Mouse (Mus musculus) midbrain, postnatal 0 days (tissue): ENCODE results near the gene Eea1. TPM values are rescaled to one million over a fixed set of nuclear protein-coding genes. Genes with fewer than 3 reads are reported as not detected.

Experiments used
- ATAC-seq: fragments of 200-750 bp; cut with Nextera tagmentation; 2 replicates; pipeline ENCODE4 v1.8.0; 2017; ENCODE audit warnings: moderate number of reproducible peaks, mild to moderate bottlenecking, moderate TSS enrichment, moderate library complexity; ENCODE audit not compliant: low FRiP score
- DNase-seq: peaks from one replicate; pipeline ENCODE4 v3.0.0-alpha.2; 2015; ENCODE audit warnings: low spot score
- H3K27ac ChIP-seq: fragments of 300-500 bp; sonication (generic); 2 replicates; pipeline ENCODE4 v1.5.1; 2014; ENCODE audit warnings: low read depth, mild to moderate bottlenecking, low read length, mixed read lengths
- H3K27me3 ChIP-seq: fragments of 300-500 bp; sonication (generic); 2 replicates; pipeline ENCODE4 v1.6.1; 2014; ENCODE audit warnings: low read length, control low read depth, mixed read lengths; ENCODE audit not compliant: insufficient read depth
- H3K36me3 ChIP-seq: fragments of 300-500 bp; sonication (generic); 2 replicates; pipeline ENCODE4 v1.6.1; 2014; ENCODE audit warnings: low read length, control low read depth, mixed read lengths; ENCODE audit not compliant: insufficient read depth
- H3K4me1 ChIP-seq: fragments of 300-500 bp; sonication (generic); 2 replicates; pipeline ENCODE4 v1.6.1; 2014; ENCODE audit warnings: mild to moderate bottlenecking, control low read depth, antibody characterized with exemption, low read length, mixed read lengths; ENCODE audit not compliant: insufficient read depth
- H3K4me2 ChIP-seq: fragments of 300-500 bp; sonication (generic); 2 replicates; pipeline ENCODE4 v1.6.1; 2014; ENCODE audit warnings: low read depth, mild to moderate bottlenecking, low read length, mixed read lengths; ENCODE audit not compliant: poor library complexity, severe bottlenecking
- H3K4me3 ChIP-seq: fragments of 300-500 bp; sonication (generic); 2 replicates; pipeline ENCODE4 v1.5.1; 2014; ENCODE audit warnings: low read depth, mild to moderate bottlenecking, low read length, moderate library complexity
- H3K9ac ChIP-seq: fragments of 300-500 bp; sonication (generic); replicated peaks from 2 replicates; pipeline ENCODE4 v1.6.1; 2014; ENCODE audit warnings: mild to moderate bottlenecking, low read length, moderate library complexity, mixed read lengths; ENCODE audit not compliant: poor library complexity, severe bottlenecking
- H3K9me3 ChIP-seq: fragments of 300-500 bp; sonication (generic); 2 replicates; pipeline ENCODE4 v1.6.1; 2016; ENCODE audit warnings: low read length, control low read depth
- CTCF ChIP-seq: IDR thresholded peaks from 2 replicates; pipeline ENCODE4 v1.5.1; 2016; ENCODE audit warnings: antibody characterized with exemption, mild to moderate bottlenecking
- WGBS: fragments of 180-500 bp; shearing (Covaris S2); extraction: QIAGEN DNeasy Blood & Tissue Kit; methylation state at CpG from one replicate; pipeline ENCODE4 v1.1.7; 2014; 5-methylcytosine and 5-hydroxymethylcytosine counted together
- polyA plus RNA-seq: library from polyadenylated mRNA; unstranded; fragments of >200 nt; fragmentation: Nextera tagmentation; extraction: Ambion mirVana; gene quantifications from 2 replicates; pipeline ENCODE4 v1.2.1, GENCODE M21; 2015
- total RNA-seq: library from RNA; depleted of rRNA; stranded (reverse); fragments of >200 nt; gene quantifications from 2 replicates; pipeline ENCODE4 v1.2.3, GENCODE M21; 2014

Gene Eea1
- total and polyA plus RNA-seq, 2 experiments from 2014 or later, result 17.5 to 29.1 TPM

- no peaks in the 10 kb centered on the region for H3K9me3 ChIP-seq
- peak overlapping the region; percentile 26 for H3K4me3 ChIP-seq
- H3K4me1 ChIP-seq, result no peaks in the 10 kb centered on the region
- peak; percentile 90 for TF ChIP-seq CTCF
- peak; percentile 81 for ATAC-seq
- peak; percentile 80 for DNase-seq
- H3K9ac ChIP-seq, result 0 out of 2 replicates have a peak overlapping the region, but pooled peaks have one; percentile 0
- H3K36me3 ChIP-seq, result no peaks in the 10 kb centered on the region
- H3K27me3 ChIP-seq, result no peaks in the 10 kb centered on the region
- 43% methylated on average over 10 of the region's 10 CpGs for WGBS
- H3K4me2 ChIP-seq, result peak overlapping the region; percentile 49
- H3K27ac ChIP-seq, result 0 out of 2 replicates have a peak overlapping the region, but pooled peaks have one; percentile 13
Observed at GRCm38 (mm10) chr10:95894856-95895386, 45.5 kb upstream of the Eea1 start.

GRCm38 (mm10) chr10:95898471-95899154, 41.8 kb upstream of the Eea1 start:
- no peak for ATAC-seq

GRCm38 (mm10) chr10:95904668-95905067, 35.8 kb upstream of the Eea1 start:
- DNase-seq (no peak), ATAC-seq (no peak)
- no peaks in the 10 kb centered on the region for H3K9me3 ChIP-seq
- 89% methylated on average over 6 of the region's 6 CpGs for WGBS
- H3K27ac ChIP-seq, result no peak overlapping the region
- no peak overlapping the region for H3K4me2 ChIP-seq
- H3K4me1 ChIP-seq, result no peaks in the 10 kb centered on the region
- no peaks in the 10 kb centered on the region for H3K27me3 ChIP-seq
- H3K36me3 ChIP-seq, result no peaks in the 10 kb centered on the region
- H3K9ac ChIP-seq, result no peak overlapping the region
- H3K4me3 ChIP-seq, result no peak overlapping the region
- TF ChIP-seq CTCF, result no peak

More at GRCm38 (mm10) chr10:95898471-95899154, 41.8 kb upstream of the Eea1 start:
- Histone ChIP-seq H3K4me3 (no peak overlapping the region), H3K36me3 (no peaks in the 10 kb centered on the region), H3K4me2 (no peak overlapping the region), H3K4me1 (no peaks in the 10 kb centered on the region), H3K27me3 (no peaks in the 10 kb centered on the region), H3K9me3 (no peaks in the 10 kb centered on the region), H3K27ac (no peak overlapping the region), H3K9ac (no peak overlapping the region)
- peak; percentile 68 for DNase-seq
- TF ChIP-seq CTCF, result peak; percentile 81
- 67% methylated on average over 5 of the region's 5 CpGs for WGBS

- DNase-seq, result no peak
- Histone ChIP-seq H3K9me3 (no peaks in the 10 kb centered on the region), H3K4me3 (no peak overlapping the region), H3K27me3 (no peaks in the 10 kb centered on the region), H3K9ac (no peak overlapping the region), H3K4me1 (no peaks in the 10 kb centered on the region), H3K36me3 (no peaks in the 10 kb centered on the region), H3K27ac (no peak overlapping the region), H3K4me2 (no peak overlapping the region)
- TF ChIP-seq CTCF, result no peak
- WGBS, result 96% methylated on average over 4 of the region's 4 CpGs
- no peak for ATAC-seq
Observed at GRCm38 (mm10) chr10:95909246-95909909, 31.1 kb upstream of the Eea1 start.

- no peak for DNase-seq
- WGBS, result 88% methylated on average over 5 of the region's 5 CpGs
Observed at GRCm38 (mm10) chr10:95911016-95911415, 29.4 kb upstream of the Eea1 start.

More at GRCm38 (mm10) chr10:95911016-95911415, 29.4 kb upstream of the Eea1 start:
- Histone ChIP-seq H3K9me3 (no peaks in the 10 kb centered on the region), H3K27ac (no peak overlapping the region), H3K4me1 (no peaks in the 10 kb centered on the region), H3K36me3 (no peaks in the 10 kb centered on the region), H3K27me3 (no peaks in the 10 kb centered on the region), H3K9ac (no peak overlapping the region), H3K4me2 (no peak overlapping the region), H3K4me3 (no peak overlapping the region)
- ATAC-seq, result no peak
- no peak for TF ChIP-seq CTCF
